Mouse (Mus musculus): Measurements from ENCODE around the gene Btg2. TPM values are rescaled to one million over a fixed set of nuclear protein-coding genes. Genes with fewer than 3 reads are reported as not detected.

The Btg2 gene
- total RNA-seq (2021) = 10 to 100 TPM; 26.6 to 61.0 TPM

- DNase-seq = peak; percentile 97
- intact Hi-C loops (cut with DNase I) = loop anchor here (1.0 kb wide), 2 partner anchors 18 to 20 kb away; no protein-coding TSS in a partner anchor
These were observed at the start of gene Btg2 for GRCm38 (mm10) chr1:134078802-134079476. Gene Btg2, minus strand, starts transcription at chr1:134079120.

DNA sequence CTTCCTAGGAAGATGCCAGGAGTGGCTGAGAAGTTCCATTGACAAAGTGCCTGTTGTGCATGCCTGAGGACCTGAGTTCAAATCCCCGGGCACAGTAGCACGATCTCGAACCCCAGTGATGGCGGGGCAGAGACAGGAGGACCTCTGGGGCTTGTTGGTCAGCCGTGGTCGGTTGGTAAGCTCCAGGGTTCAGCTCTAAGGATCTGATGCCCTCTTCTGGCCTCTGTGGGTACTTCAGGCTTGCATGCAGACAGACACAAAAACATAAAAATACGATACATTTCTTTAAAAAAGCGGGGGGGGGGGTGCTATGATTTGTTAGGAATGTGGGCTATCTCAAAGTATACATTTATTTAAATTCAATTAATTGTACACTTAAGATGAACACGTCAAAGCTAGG lies 43.3 kb upstream of the Btg2 start:
- intact Hi-C loops (cut with DNase I) = no loop called here
- peak in 1 of 2 experiments; percentile 44 for DNase-seq

DNA sequence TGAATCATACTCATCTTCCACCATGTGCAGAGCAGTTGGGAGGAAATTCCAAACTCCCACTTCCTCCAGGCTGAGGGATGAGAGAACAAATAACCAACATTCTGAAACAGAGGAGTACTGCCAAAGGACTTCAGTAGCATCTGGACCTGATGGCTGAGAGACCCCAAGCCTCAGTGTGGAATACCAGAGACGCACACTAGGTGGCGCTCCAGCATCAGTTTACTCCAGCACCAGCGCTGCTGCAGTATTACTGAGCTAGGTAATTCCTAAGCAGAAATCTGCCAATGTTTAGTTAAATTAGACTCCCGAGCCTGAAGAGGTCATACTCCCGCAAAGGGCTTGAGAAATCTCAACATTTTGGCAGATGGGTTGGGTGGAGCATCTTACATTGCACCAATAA lies 41.3 kb upstream of the Btg2 start:
- peak; percentile 84 to 92 for DNase-seq
- intact Hi-C loops (cut with DNase I) = loop anchor here (1.0 kb wide), 2 partner anchors 124 to 212 kb away; partner anchors contain the start of gene Ppfia4

DNA sequence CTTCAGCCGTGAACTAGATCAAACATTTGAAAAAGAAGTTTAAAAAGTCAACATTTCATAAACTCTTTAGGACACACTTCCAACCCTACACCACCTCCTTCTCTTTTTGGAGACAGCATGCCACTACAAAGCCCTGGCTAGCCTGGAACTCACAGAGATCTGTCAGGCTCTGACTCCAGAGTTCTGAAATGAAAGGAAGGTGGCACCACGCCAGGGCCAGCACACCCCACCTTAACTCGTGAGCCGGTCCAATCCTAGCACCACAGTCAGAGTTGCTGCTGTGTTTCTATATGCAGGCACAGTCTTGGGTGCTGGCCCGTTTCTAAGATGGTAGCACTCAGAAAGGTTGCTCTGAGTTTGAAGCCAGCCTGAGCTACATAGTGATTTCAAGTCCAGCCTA lies 38.2 kb upstream of the Btg2 start:
- DNase-seq = no peak
- intact Hi-C loops (cut with DNase I) = no loop called here

DNA sequence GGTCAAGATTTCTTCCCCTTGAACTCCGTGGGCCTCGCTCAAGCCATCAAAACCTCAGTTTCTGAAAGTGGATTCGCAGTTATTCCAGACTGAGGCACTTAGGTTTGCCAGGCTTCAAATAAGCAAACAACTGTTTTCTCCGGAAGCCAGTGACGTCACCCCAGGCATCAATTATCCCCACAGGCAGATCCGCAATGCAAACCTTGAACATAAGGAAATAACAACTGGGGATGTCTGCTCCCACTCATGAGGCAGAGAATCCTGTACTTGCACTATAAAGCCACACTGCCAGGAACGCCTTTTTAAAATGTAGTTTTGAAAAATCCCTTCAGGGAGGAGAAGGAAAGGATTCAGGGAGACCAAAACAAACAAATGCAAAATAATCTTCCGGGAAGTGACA lies 36.5 kb upstream of the Btg2 start:
- DNase-seq = no peak
- intact Hi-C loops (cut with DNase I) = no loop called here

DNA sequence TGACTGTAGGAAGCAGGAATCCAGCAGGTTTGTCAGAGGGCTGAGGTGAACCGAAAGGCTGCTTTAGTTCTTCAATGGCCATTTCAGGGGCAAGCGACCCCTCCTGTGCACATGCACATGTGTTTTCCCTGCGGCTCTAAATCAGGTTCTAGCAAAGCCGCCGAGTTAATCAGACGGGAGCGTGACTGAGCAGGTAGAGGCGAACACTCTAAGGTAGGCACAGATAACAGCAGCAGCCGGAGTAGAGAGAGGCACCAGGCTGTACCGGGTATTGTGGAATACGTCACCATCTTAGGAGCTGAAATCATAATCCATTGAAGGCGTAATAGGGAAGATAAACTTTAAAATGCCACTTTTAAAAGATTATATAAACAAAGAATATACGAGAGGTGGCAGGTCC lies 35.8 kb upstream of the Btg2 start:
- intact Hi-C loops (cut with DNase I) = no loop called here
- DNase-seq = no peak

- DNase-seq = no peak
- intact Hi-C loops (cut with DNase I) = no loop called here
These were observed 35.1 kb upstream of the Btg2 start for GRCm38 (mm10) chr1:134114018-134114417.

GRCm38 (mm10) chr1:134113560-134113959 lies 34.6 kb upstream of the Btg2 start:
- intact Hi-C loops (cut with DNase I) = no loop called here
- DNase-seq = no peak

DNA sequence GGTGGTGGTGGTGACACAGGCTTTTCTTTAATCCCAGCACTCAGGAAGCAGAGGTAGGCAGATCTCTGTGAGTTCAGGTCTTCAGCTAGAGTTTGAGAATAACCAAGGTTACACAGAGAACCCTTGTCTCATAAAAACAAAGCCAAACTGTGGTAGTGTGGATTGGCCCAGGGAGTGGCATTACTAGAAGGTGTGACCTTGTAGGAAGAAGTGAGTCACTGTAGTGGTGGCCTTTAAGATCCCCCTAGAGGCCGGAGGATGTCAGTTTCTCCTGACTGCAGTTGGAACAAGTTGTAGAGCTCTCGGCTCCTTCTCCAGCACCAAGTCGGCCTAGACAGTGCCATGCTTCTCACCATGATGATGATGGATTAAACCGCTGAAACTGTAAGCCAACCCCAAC lies 32.1 kb upstream of the Btg2 start, which contains the start of gene Chit1:
Chit1 (plus strand) TSS at position 264 of the 400 bp plus-strand sequence.
- no peak for DNase-seq
- intact Hi-C loops (cut with DNase I) = no loop called here

DNA sequence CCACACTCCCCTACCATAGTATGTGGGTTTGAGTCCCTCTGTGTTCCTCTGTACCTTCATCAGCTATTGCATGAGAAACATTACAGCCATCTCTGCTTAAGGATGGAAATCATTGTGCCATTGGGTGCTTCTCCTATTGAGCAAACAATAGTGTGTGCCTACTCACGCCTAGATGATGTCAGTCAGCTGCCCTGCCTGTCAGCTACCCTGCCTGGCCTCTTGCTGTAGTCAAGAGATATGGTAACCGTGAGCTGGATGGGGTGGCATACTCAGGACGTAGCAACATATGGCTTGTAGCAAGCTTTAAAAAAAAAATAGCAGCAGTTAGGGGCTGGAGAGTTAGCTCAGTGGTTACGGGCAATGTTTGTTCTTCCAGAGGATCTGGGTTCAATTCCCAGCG lies 31.5 kb upstream of the Btg2 start:
- DNase-seq = no peak
- intact Hi-C loops (cut with DNase I) = no loop called here

GRCm38 (mm10) chr1:134110015-134110414 lies 31.1 kb upstream of the Btg2 start:
- intact Hi-C loops (cut with DNase I) = no loop called here
- DNase-seq = no peak

GRCm38 (mm10) chr1:134107777-134108176 lies 28.9 kb upstream of the Btg2 start:
- DNase-seq = no peak
- intact Hi-C loops (cut with DNase I) = loop anchor here (1.0 to 5.0 kb wide), 4 partner anchors 31 to 370 kb away; no protein-coding TSS in a partner anchor

DNA sequence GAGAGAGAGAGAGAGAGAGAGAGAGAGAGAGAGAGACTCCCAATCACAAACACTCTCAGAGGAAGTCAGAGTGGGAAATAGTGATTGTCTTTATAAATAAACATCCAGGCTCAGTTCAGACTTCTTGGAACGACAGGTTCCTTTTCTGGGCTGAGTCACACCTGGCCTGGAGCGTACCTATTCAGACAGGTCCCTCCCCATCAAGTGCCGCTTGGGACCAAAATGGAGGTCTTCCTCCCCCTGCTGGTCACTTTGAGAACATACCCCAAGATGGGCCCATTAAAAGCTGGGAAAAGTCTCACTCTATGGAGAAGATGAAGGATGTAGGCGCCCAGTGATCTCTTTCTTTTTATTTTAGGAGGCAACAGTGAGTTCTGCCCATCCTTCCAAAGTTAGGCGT lies 27.8 kb upstream of the Btg2 start:
- intact Hi-C loops (cut with DNase I) = loop anchor here (1.0 to 5.0 kb wide), 5 partner anchors 30 to 369 kb away; no protein-coding TSS in a partner anchor
- peak; percentile 71 to 77 for DNase-seq

GRCm38 (mm10) chr1:134105764-134106430 lies 27.0 kb upstream of the Btg2 start:
- intact Hi-C loops (cut with DNase I) = loop anchor here (1.0 to 5.0 kb wide), 4 partner anchors 29 to 369 kb away; no protein-coding TSS in a partner anchor

DNA sequence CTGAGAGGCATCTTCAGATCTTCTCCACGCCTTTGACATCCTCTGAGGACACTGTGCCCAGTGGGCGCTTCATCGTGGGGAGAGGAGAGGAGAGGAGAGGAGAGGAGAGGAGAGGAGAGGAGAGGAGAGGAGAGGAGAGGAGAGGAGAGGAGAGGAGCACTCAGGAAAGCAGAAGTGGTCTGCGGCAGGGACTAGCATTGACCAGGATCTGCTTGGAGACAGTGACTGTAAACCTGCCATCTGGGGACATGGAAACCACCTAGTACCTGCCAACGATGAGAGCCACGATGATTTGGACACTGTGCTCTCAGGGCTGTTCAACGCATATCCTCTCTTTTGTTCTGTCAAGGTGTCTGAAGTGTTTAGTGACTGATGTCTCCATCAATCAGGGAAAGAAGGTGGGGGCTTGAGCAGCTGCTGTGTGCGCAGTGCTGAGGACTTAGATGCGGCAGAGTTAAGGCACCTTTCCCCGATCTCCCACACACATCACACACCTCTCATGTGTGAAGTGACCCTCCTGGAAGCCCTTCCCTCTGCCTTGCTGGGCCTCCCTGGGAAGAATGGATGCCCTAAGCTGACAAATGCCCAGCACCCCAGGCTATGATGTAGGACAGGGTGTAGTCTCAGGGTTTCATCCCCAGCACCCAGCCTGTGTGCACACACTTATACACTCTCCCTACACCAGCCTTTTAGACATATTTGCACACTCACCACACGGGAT lies 26.3 kb upstream of the Btg2 start:
- intact Hi-C loops (cut with DNase I) = loop anchor here (5.0 kb wide), 1 partner anchor 368 kb away; no protein-coding TSS in a partner anchor
- peak in 1 of 2 experiments; percentile 1 for DNase-seq

More at GRCm38 (mm10) chr1:134105764-134106430, 27.0 kb upstream of the Btg2 start:
- peak in 1 of 2 experiments; percentile 3 for DNase-seq

DNA sequence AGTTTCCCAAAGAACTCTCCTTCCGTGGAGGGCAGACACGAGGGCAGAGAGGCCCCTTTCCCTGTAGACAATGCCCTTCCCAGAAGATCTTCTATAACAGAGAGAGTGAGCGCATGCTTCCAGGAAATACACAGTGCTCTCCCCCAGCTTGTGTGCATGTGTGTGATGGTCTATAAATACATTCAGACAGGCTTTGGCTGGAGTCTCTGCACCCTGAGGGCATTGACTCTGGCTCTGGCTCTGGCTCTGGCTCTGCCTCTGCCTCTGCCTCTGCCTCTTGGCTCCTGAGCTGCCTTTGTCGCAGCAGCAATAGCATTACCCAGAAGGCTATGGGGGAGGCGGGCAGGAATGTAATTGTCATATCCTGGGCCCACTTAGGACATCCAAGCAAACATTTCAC lies 24.9 kb upstream of the Btg2 start:
- intact Hi-C loops (cut with DNase I) = loop anchor here (1.0 kb wide), 1 partner anchor 44 kb away; no protein-coding TSS in a partner anchor
- DNase-seq = peak in 1 of 2 experiments; percentile 34

- no peak for DNase-seq
These were observed 22.7 kb upstream of the Btg2 start for GRCm38 (mm10) chr1:134101593-134101992.

DNA sequence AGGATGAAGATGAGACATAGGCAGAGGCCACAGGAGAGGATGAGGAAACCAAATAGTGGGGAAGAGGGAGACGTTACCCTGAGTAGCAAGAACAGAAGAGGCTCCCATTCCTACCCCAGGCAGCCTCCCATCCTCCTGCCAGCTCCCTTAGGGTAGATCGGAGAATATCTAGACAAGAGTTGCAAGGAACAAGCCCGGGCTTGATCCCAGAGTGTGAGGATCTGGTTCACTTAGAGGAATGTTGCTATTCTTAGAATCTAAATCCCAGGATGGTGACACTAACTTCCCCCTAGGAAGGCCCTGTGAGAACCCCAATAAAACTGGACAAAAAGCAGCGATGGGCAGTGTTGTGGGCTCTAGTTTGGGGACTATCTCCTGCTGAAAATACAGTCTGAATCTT lies 22.0 kb upstream of the Btg2 start:
- peak in 1 of 2 experiments; percentile 2 for DNase-seq
- intact Hi-C loops (cut with DNase I) = no loop called here

More at GRCm38 (mm10) chr1:134101593-134101992, 22.7 kb upstream of the Btg2 start:
- intact Hi-C loops (cut with DNase I) = no loop called here

DNA sequence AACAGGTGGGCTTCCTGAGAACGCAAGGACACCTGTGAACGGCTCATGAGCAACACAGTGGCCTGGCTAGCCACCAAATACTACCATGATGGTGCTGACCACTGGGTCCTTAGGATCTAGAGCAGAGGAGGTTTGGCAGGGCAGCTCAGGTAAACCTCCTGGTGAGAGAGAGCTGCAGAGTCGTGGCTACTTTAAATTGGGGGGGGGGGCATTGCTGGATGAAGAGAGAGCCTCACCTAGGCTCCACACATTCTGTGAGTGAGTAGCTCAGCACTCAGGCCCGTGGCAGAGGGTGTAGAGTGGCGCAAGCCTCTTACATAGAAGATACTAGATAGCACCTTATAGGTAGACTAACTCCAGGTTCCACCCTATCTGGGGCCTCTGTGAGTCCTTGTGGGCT lies 21.5 kb upstream of the Btg2 start:
- no peak for DNase-seq
- intact Hi-C loops (cut with DNase I) = no loop called here

GRCm38 (mm10) chr1:134099516-134100235 lies 20.8 kb upstream of the Btg2 start:
- intact Hi-C loops (cut with DNase I) = loop anchor here (1.0 kb wide), 1 partner anchor 20 kb away; the partner anchor contains the start of gene Btg2
- DNase-seq = peak in 1 of 2 experiments; percentile 53
